Mouse (Mus musculus): ENCODE results near the gene Kdm4b. TPM values are rescaled to one million over a fixed set of nuclear protein-coding genes. Genes with fewer than 3 reads are reported as not detected.

The Kdm4b gene
- total and polyA plus RNA-seq, 3 experiments = 21.5 to 35.1 (median 32.3) TPM

DNA sequence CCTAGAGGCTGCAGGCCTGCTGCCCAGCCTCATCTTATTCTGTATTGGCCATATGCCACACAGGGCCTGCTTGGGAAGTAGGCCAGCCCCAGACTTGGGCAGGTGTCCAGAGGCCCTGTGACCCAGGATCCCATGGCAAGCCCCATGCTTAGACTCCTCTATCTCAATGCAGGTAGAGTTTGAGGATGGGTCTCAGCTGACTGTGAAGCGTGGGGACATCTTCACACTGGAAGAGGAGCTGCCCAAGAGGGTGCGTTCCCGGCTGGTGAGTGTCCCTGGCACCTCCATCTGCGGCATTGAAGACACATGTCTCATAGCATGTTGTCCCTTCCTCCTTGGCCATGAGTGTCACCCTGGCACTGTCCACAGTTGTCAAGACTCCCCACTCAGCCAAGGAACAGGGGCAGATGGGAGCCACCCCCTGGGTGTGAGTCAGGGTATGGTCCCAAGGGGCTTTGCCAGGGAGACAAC, 75.2 kb downstream of the Kdm4b start:
- H3K36me3 ChIP-seq (replicated peaks) = peaks cover 84% of the 10 kb centered on the region

DNA sequence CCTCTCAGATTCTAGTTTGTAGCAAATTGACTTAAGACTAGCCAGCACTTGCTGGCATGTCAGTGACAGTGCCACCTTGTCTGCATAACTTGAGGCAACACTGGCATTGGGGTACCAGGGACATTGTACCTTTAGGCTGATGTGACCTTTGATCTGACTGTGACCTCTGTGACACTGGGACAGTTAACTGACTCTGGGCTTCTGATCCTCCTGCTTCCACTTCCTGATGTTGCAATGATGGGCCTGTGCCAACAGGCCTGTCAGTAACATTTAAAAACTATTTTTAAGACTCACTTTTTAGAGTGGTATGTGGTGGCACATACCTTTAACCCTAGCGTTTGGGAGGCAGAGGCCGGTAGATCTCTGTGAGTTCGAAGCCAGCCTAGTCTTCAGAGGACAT, 79.5 kb downstream of the Kdm4b start:
- H3K36me3 ChIP-seq (replicated peaks) = peaks cover 42% of the 10 kb centered on the region
- DNase-seq (ENCODE audit: low spot score) (no peak), ATAC-seq (ENCODE audit: extremely low read depth, insufficient number of reproducible peaks, low FRiP score, poor library complexity, severe bottlenecking) (no peak)
- TF ChIP-seq CTCF (IDR thresholded peaks at IDR 0.05; ENCODE audit: low read depth, low read length) = no peak
- no peak for TF ChIP-seq POLR2AphosphoS5 (IDR thresholded peaks at IDR 0.05; ENCODE audit: insufficient replicate concordance, low read depth, low read length)
- TF ChIP-seq TAL1 (conservative IDR thresholded peaks at IDR 0.05; ENCODE audit: low read depth, low read length) = no peak
- TF ChIP-seq GATA2 (IDR thresholded peaks at IDR 0.05; ENCODE audit: borderline replicate concordance, low read depth, low read length) = no peak
- TF ChIP-seq GATA1 (IDR thresholded peaks at IDR 0.05; ENCODE audit: borderline replicate concordance, low read length) = no peak
- peaks cover 10% of the 10 kb centered on the region for H3K4me1 ChIP-seq (ENCODE audit: insufficient read depth, low read depth, low read length)
- H3K27me3 ChIP-seq (ENCODE audit: insufficient read depth, low read length) = no peaks in the 10 kb centered on the region; the same call in 1 of the 2 replicates
- no peaks in the 10 kb centered on the region for H3K9me3 ChIP-seq (replicated peaks)
- H3K4me3 ChIP-seq (ENCODE audit: low read depth, low read length) = no peak overlapping the region

More for the DNA sequence above, 75.2 kb downstream of the Kdm4b start:
- no peak for ATAC-seq (ENCODE audit: extremely low read depth, insufficient number of reproducible peaks, low FRiP score, poor library complexity, severe bottlenecking)
- no peak for DNase-seq (ENCODE audit: low spot score)
- TF ChIP-seq TAL1 (conservative IDR thresholded peaks at IDR 0.05; ENCODE audit: low read depth, low read length) (no peak), CTCF (IDR thresholded peaks at IDR 0.05; ENCODE audit: low read depth, low read length) (no peak), GATA2 (IDR thresholded peaks at IDR 0.05; ENCODE audit: borderline replicate concordance, low read depth, low read length) (no peak), POLR2AphosphoS5 (IDR thresholded peaks at IDR 0.05; ENCODE audit: insufficient replicate concordance, low read depth, low read length) (no peak), GATA1 (IDR thresholded peaks at IDR 0.05; ENCODE audit: borderline replicate concordance, low read length) (no peak)
- Histone ChIP-seq H3K27me3 (ENCODE audit: insufficient read depth, low read length) (no peaks in the 10 kb centered on the region), H3K4me3 (ENCODE audit: low read depth, low read length) (no peak overlapping the region), H3K4me1 (ENCODE audit: insufficient read depth, low read depth, low read length) (no peaks in the 10 kb centered on the region), H3K9me3 (replicated peaks) (no peaks in the 10 kb centered on the region)

DNA sequence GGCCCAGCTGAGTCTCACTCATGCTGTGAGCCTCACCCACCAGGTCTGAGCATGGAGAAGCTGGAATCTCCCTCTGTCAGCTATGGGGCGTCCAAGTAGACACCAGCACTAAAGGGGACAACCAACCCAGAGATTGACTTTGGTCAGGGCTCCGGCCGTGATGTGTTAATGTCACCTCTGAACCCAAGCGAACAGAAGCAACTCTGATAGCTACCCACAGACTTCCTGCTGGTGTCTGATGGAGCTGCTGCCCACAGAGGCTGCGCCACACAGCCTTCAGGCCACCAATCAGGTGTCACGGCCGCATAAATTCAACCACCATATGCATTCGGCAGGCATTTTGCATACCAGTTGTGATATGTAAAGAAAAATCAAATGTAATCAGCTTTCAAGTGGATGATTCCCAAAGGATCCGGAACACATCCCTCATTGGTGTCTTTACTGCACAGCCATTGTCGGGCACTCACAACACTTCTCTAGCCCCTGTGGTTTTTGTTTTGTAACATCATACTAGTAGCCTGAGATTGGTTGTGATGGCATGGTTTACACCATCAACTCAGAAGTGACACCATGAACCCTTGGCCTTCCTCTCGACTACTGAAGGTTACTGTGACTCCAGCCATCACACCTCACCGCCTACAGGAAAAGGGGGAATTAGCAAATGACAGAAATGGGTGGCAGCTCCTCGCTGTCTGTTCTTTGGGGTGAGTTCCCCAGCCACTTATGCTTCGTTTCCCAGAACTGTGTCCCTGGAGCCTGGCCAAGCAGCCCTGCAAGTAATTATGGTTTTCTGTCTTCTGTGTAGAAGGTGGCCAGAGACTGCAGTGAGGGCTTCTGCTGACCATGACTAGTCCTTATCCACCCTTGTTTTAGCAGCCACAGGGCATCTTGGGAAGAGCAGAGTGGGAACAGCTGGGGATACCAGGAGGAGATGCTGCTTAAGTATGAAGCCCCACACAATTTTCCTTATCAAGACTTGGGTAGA, 80.3 kb downstream of the Kdm4b start:
- TF ChIP-seq CTCF (IDR thresholded peaks at IDR 0.05; ENCODE audit: low read depth, low read length) (no peak), POLR2AphosphoS5 (IDR thresholded peaks at IDR 0.05; ENCODE audit: insufficient replicate concordance, low read depth, low read length) (no peak), GATA2 (IDR thresholded peaks at IDR 0.05; ENCODE audit: borderline replicate concordance, low read depth, low read length) (no peak), TAL1 (conservative IDR thresholded peaks at IDR 0.05; ENCODE audit: low read depth, low read length) (no peak), GATA1 (IDR thresholded peaks at IDR 0.05; ENCODE audit: borderline replicate concordance, low read length) (no peak)
- no peak for ATAC-seq (ENCODE audit: extremely low read depth, insufficient number of reproducible peaks, low FRiP score, poor library complexity, severe bottlenecking)
- no peaks in the 10 kb centered on the region; the same call in 1 of the 2 replicates for H3K27me3 ChIP-seq (ENCODE audit: insufficient read depth, low read length)
- no peak overlapping the region for H3K4me3 ChIP-seq (ENCODE audit: low read depth, low read length)
- H3K36me3 ChIP-seq (replicated peaks) = peaks cover 39% of the 10 kb centered on the region
- H3K9me3 ChIP-seq (replicated peaks) = no peaks in the 10 kb centered on the region
- H3K4me1 ChIP-seq (ENCODE audit: insufficient read depth, low read depth, low read length) = peaks cover 16% of the 10 kb centered on the region
- DNase-seq (ENCODE audit: low spot score) = no peak

DNA sequence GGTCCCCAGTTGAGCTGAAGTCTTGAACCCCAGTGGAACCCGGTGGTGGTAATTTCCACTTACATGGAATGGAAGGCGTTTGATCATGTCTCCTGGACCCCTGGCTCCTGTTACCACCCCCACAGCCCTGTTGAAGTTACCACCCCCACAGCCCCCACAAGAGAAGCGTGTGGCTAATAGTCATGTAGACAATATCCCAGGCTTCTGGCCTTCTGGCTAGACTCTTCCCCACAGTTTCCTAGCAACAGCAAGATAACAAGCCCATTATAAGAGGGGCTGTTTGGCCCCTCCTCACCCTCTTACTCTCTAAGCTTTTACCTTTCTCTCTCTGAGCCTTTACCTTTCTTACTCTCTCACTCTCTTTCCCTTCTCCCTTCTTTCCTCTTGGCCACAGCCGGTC, 81.0 kb downstream of the Kdm4b start:
- TF ChIP-seq TAL1 (conservative IDR thresholded peaks at IDR 0.05; ENCODE audit: low read depth, low read length) = no peak
- no peak for TF ChIP-seq GATA1 (IDR thresholded peaks at IDR 0.05; ENCODE audit: borderline replicate concordance, low read length)
- TF ChIP-seq POLR2AphosphoS5 (IDR thresholded peaks at IDR 0.05; ENCODE audit: insufficient replicate concordance, low read depth, low read length) = no peak
- TF ChIP-seq CTCF (IDR thresholded peaks at IDR 0.05; ENCODE audit: low read depth, low read length) = no peak
- no peak for TF ChIP-seq GATA2 (IDR thresholded peaks at IDR 0.05; ENCODE audit: borderline replicate concordance, low read depth, low read length)
- Histone ChIP-seq H3K36me3 (replicated peaks) (peaks cover 38% of the 10 kb centered on the region), H3K4me1 (ENCODE audit: insufficient read depth, low read depth, low read length) (peaks cover 23% of the 10 kb centered on the region), H3K4me3 (ENCODE audit: low read depth, low read length) (no peak overlapping the region), H3K9me3 (replicated peaks) (no peaks in the 10 kb centered on the region), H3K27me3 (ENCODE audit: insufficient read depth, low read length) (no peaks in the 10 kb centered on the region; the same call in 1 of the 2 replicates)
- no peak for ATAC-seq (ENCODE audit: extremely low read depth, insufficient number of reproducible peaks, low FRiP score, poor library complexity, severe bottlenecking)
- no peak for DNase-seq (ENCODE audit: low spot score)

DNA sequence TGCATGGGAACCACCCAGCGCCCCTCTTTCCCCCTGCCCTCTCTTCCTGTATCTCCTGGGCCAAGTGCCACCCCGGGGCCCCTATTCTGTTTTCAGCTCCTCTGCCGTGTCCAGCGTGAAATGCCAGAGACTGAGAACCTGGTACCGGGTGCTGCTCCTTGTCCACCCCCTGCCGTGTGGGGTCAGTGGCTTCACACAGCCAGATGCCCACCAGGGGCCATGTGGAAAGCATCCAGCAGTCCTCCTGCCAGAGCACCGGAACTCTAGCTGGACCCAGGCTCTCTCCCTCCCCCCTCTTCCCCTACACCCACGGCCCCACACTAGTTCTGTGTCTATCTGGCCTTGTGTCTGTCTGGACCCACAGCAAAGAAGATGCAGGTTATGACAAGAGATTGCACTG, 81.5 kb downstream of the Kdm4b start:
- Histone ChIP-seq H3K36me3 (replicated peaks) (peaks cover 38% of the 10 kb centered on the region), H3K4me3 (ENCODE audit: low read depth, low read length) (no peak overlapping the region), H3K4me1 (ENCODE audit: insufficient read depth, low read depth, low read length) (peaks cover 24% of the 10 kb centered on the region), H3K27me3 (ENCODE audit: insufficient read depth, low read length) (no peaks in the 10 kb centered on the region; the same call in 1 of the 2 replicates), H3K9me3 (replicated peaks) (no peaks in the 10 kb centered on the region)
- DNase-seq (ENCODE audit: low spot score) (no peak), ATAC-seq (ENCODE audit: extremely low read depth, insufficient number of reproducible peaks, low FRiP score, poor library complexity, severe bottlenecking) (no peak)
- no peak for TF ChIP-seq CTCF (IDR thresholded peaks at IDR 0.05; ENCODE audit: low read depth, low read length)

DNA sequence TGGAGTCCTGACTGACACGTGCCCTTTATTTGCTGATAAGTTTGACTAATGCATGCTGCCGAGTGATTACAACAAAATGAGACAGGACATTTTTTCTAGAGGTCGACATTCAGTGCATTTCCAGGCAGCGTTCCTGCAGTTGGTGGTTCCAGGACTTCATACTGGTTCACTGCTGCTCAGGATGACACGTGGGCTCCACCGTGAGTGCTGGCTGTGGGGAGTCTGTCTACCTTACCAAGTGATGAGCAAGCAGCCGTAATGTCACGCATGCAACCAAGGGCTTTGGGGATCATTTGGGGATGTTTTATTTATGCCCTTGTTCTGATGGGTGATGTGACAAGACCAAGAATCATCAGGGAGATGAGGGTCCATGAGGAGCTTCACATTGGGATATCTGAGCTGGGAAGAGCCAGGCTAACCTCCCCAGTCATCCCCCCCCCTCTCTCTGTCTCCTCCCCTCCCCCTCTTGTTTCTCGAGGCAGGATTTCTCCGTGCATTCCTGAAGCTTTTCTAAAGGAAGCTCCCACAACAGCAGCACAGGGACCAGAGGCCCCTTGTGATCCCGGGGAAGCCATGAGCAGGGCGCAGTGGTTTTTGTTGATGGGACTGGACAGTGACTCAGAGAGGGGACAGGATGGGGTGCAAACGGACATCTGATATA, 83.2 kb downstream of the Kdm4b start:
- ATAC-seq (ENCODE audit: extremely low read depth, insufficient number of reproducible peaks, low FRiP score, poor library complexity, severe bottlenecking) (no peak), DNase-seq (ENCODE audit: low spot score) (no peak)
- Histone ChIP-seq H3K9me3 (replicated peaks) (no peaks in the 10 kb centered on the region), H3K4me3 (ENCODE audit: low read depth, low read length) (no peak overlapping the region), H3K36me3 (replicated peaks) (peaks cover 38% of the 10 kb centered on the region), H3K4me1 (ENCODE audit: insufficient read depth, low read depth, low read length) (peaks cover 26% of the 10 kb centered on the region), H3K27me3 (ENCODE audit: insufficient read depth, low read length) (no peaks in the 10 kb centered on the region; the same call in 1 of the 2 replicates)
- no peak for TF ChIP-seq CTCF (IDR thresholded peaks at IDR 0.05; ENCODE audit: low read depth, low read length)
- TF ChIP-seq GATA2 (IDR thresholded peaks at IDR 0.05; ENCODE audit: borderline replicate concordance, low read depth, low read length) = no peak
- no peak for TF ChIP-seq GATA1 (IDR thresholded peaks at IDR 0.05; ENCODE audit: borderline replicate concordance, low read length)
- TF ChIP-seq POLR2AphosphoS5 (IDR thresholded peaks at IDR 0.05; ENCODE audit: insufficient replicate concordance, low read depth, low read length) = no peak
- no peak for TF ChIP-seq TAL1 (conservative IDR thresholded peaks at IDR 0.05; ENCODE audit: low read depth, low read length)

All from G1E (cell line).